Mouse (Mus musculus) E14TG2a.4 (cell line): ENCODE results near the gene Pde4dip.

Experiments used
- CTCF ChIP-seq: conservative IDR thresholded peaks from 2 replicates; pipeline ENCODE4 v1.5.1; 2014; ENCODE audit warnings: low read length
- NANOG ChIP-seq: IDR thresholded peaks from 2 replicates; pipeline ENCODE4 v1.6.1; 2014; ENCODE audit warnings: borderline replicate concordance, low read length, mixed read lengths
- POU5F1 ChIP-seq: IDR thresholded peaks from 2 replicates; pipeline ENCODE4 v1.6.1; 2014; ENCODE audit warnings: low read length, borderline replicate concordance

- TF ChIP-seq CTCF (no peak), NANOG (no peak), POU5F1 (no peak)
Measured at GRCm38 (mm10) chr3:97797371-97797770, 91.1 kb downstream of the Pde4dip start.
